Mouse (Mus musculus) G1E (cell line): ENCODE measurements around the gene Nos1ap.

ENCODE experiments used
- CTCF ChIP-seq: IDR thresholded peaks from 2 replicates; pipeline ENCODE4 v1.5.1; 2012; ENCODE audit warnings: low read depth, low read length, inconsistent platforms, mixed read lengths
- GATA2 ChIP-seq: IDR thresholded peaks from 2 replicates; pipeline ENCODE4 v1.6.1; 2012; ENCODE audit warnings: low read depth, low read length, inconsistent platforms, borderline replicate concordance
- POLR2AphosphoS5 ChIP-seq: IDR thresholded peaks from 2 replicates; pipeline ENCODE4 v1.6.1; 2012; ENCODE audit warnings: low read depth, low read length, inconsistent platforms; ENCODE audit not compliant: insufficient replicate concordance
- TAL1 ChIP-seq: conservative IDR thresholded peaks from 2 replicates; pipeline ENCODE4 v1.6.1; 2012; ENCODE audit warnings: low read depth, low read length, inconsistent platforms, mixed read lengths

- no peak for TF ChIP-seq TAL1
- no peak for TF ChIP-seq CTCF
- TF ChIP-seq GATA2 = no peak
- TF ChIP-seq POLR2AphosphoS5 = no peak
Measured at GRCm38 (mm10) chr1:170424258-170424889, 165.3 kb downstream of the Nos1ap start.
